Mouse (Mus musculus): ENCODE measurements around the gene Spata45.

Spata45 gene

GRCm38 (mm10) chr1:191086304-191086878 is 50.0 kb downstream of the Spata45 start:
- no peak for DNase-seq

GRCm38 (mm10) chr1:191086960-191087359 is 50.5 kb downstream of the Spata45 start:
- DNase-seq: no peak

GRCm38 (mm10) chr1:191087955-191088354 is 51.5 kb downstream of the Spata45 start:
- no peak for DNase-seq

GRCm38 (mm10) chr1:191089355-191089754 is 52.9 kb downstream of the Spata45 start:
- no peak for DNase-seq

GRCm38 (mm10) chr1:191092050-191092449 is 55.6 kb downstream of the Spata45 start:
- DNase-seq: no peak

Measured in cerebellum, adult 11-12 months (tissue).